Mouse (Mus musculus) hematopoietic stem cell, adult 5-6 weeks (primary cell): ENCODE measurements around the gene Top2a. TPM values are rescaled to one million over a fixed set of nuclear protein-coding genes. Genes with fewer than 3 reads are reported as not detected.

Experiments used
- ATAC-seq, 2 experiments: fragments of 125-278 bp in 1 of 2; replicated peaks in 1 of 2; 2 replicates each; pipeline ENCODE4 v1.8.0; 2016 to 2017; ENCODE audit warnings: inconsistent platforms in 2 of 2, mild to moderate bottlenecking in 2 of 2, moderate number of reproducible peaks in 2 of 2, low read depth in 1 of 2, moderate TSS enrichment in 1 of 2; ENCODE audit not compliant: low FRiP score in 2 of 2, poor library complexity in 2 of 2, severe bottlenecking in 2 of 2, insufficient read depth in 1 of 2, low TSS enrichment in 1 of 2
- total RNA-seq: library from RNA; stranded (forward); fragments of 172-1452, 232-1000 nt; gene quantifications from 2 replicates; pipeline ENCODE4 v1.2.3, GENCODE M21; 2017

Gene Top2a
- total RNA-seq, 1 experiment from 2014 or later: 531 TPM

DNA sequence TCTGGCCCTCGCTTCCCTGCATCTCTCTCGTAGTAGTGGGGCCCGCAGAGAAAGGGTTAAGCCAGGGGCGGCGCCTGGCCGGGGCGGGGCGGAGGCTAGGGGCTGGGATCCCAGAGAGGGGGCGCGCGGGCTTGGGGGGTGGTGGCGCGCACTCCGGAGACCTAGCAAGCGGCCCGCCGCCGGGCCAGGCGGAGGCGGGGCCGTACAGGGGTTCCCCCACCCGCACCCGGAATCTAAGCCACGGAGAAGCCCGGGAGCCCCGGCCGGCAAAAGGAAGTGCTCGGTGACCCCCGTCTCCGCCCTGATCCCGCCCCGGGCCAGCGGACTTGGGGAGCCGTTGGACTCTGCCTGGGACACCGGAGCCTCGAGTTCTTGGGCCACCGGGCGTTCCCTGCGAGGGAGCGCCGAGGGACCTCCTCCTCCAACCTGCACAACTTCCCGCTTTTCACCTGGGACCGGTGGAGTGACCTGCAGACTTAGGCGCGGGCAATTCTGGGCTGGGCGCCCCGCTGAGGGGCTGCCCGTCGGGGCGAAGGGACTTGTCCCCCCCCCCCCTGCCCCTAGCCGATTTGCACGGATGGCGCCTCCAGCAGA lies 63.6 kb downstream of the Top2a start:
- peak in 1 of 2 experiments; percentile 0; a peak in 1 of 4 replicates for ATAC-seq

DNA sequence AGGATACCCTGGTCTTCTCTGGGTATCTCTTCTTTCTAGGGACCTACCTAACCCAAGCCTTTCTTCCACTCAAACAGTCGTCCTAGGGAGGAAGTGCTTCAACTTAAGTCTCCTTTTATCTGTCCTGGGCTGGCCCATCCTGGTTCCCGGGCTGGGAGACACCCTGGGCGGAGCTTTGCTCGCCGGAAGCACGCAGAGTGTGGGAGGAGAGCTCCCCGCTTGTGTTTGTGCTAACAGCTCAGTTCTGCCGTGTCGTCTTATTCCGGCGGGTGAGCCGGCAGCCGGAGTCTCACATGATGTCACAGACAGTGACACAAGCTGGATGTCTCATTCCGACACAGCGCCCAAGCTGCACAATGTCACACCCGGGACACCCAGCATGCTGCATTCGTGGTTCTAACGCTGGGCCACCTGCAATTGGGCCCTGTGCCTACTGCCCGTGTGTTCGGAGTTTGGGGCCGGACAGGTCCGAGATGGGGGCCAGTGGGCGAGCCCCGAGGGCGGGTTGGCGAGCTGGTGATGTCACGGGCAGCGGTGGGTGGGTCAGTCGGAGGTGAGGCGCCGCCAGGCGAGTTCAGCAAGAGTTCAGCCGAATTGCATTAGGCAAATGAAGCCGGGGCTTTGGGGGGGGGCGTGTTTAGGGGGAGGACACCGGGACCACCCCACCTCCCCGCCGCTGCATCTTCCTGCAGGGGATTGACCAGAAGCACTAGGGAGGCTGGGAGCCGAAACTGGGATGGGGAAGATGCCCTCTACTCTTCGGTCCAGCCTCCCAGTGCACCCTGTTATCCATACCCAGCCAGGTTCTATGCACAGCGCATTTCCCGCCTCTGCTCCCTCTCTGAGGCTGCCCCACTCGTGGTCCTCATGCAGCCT lies 64.3 kb downstream of the Top2a start:
- ATAC-seq: peak; percentile 9 to 46; a peak in 3 of 4 replicates

GRCm38 (mm10) chr11:98956340-98956739 lies 67.6 kb downstream of the Top2a start:
- ATAC-seq: no peak

DNA sequence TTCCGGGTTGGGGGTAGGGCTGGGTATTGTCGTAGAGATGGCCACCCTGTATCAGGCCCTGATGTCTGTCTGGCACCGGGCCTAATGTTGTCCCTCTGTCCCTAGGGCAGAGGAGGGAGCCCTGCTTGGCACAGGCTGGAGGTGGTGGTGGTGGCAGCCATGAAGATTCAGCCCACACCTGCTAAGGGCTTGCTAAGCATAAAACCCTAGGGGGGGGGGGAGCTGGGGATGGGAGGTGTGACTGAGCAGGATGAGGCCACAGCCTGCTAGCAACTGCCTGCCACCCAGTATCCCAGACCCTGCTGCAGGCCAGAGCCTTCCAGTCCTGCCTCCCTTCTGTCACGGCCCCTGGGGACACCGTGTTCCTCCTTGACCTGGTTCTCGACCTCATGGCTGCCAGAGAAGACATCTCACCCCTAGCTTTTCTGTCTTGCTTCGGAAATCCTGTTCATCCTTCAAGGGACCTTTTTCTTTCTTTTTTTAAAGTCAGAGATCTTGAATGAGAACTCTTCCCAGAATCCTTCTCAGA lies 68.2 kb downstream of the Top2a start:
- ATAC-seq: no peak

DNA sequence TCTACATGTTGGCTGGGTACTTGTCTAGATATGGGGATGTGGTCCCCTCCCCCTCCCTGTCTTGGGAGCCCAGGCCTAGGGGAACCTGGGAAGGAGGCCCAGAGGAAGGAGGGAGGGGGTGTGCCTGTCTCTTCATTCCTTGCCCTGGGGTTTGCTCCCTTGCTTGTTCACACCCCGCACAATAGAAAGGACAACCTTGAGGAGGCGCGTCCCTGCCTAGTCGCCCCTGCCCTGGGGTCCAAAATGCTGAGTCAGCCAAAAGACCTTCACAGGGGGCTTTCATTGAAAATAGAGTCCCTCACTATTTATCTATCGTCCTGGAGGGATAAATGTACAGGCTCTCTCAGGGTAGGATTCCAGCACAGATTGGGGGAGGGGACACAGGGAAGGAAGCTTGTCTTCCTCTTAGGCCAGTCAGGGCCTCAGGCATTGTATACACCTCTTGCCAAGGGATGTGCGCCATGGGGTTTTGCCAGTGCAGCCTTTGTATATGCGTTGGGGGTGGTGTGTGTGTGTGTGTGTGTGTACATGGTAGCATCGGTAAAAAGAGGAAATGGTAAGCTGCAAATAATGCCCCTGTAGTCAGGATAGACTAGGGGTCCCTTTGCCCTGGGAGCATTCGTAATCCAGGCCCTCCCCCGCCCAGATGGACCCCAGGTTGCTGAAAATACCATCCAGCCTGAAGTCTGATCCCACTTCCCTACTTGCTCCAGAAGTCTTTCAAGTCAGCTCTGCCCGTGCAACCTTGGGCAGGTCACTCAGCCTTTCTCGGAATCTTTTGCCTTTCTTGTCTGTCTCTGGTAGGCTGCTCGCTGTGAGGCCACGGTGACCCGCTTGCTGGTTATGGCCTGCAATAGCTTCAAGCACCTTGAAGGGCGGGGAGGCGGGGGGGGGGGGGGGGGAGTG lies 68.9 kb downstream of the Top2a start:
- no peak for ATAC-seq

DNA sequence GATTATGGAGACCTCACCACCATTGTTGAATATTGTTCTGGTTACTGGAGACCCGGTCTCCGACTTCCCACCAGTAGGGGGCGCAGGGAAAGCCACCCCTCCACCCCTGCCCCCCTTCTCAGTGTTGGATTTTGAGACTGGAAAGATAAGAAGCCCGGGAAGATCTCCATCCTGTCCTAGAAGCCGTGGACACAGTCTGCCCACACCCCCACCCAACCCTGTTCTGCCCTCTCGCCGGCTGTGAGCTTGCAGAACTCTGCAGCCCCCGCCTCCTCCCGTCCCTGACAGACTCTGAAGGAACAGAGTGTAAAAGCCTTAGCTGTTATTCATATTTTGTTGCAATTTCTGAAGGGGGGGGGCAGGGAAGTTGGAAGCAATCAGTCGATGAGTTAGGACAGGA lies 69.6 kb downstream of the Top2a start:
- ATAC-seq: no peak

DNA sequence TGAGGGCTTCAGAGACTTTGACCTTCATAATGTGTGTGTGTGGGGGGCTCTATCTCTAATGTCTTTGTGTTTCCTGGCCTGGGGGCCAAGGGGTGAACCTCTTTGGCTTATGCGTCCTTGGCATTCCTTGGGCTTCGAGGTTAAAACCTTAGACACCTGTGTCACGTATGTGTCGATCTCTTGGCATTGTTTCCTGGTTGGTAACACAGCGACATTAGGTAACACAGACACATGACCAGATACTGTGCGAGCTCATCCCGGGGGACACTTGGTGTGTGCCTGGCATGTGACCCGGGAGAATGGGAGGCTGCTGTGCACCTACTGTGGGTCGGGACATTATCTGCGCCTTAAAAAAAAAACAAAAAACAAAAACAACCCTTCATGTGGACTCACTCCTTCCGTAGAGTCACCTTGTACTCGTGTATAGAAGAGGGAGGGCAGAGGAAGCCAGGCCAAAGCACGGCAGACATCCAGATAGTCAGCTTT lies 70.1 kb downstream of the Top2a start:
- no peak for ATAC-seq

DNA sequence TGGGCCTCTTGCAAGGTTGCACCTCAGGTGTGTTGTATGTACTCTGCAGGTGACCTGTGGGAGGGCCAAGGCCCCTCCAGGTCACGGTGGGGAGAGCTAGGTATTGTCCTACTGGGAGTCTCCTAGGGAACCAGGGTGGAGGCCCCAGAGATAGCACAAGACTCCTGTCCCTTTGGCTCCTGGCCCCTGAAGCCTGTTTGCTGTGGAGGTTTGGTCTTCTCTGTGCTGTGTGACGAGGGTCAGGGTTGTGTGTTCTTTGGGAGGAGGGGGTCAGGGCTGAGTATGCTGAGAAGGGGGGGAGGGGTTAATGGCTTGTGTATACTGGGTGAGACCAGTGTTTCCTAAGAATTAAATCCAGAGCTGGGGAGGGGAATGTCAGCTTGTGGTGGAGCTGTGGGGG lies 70.6 kb downstream of the Top2a start:
- ATAC-seq: no peak

GRCm38 (mm10) chr11:98952736-98953135 lies 71.3 kb downstream of the Top2a start:
- ATAC-seq: peak; percentile 18 to 41; a peak in 1 of 4 replicates

GRCm38 (mm10) chr11:98952111-98952510 lies 71.9 kb downstream of the Top2a start:
- no peak for ATAC-seq

DNA sequence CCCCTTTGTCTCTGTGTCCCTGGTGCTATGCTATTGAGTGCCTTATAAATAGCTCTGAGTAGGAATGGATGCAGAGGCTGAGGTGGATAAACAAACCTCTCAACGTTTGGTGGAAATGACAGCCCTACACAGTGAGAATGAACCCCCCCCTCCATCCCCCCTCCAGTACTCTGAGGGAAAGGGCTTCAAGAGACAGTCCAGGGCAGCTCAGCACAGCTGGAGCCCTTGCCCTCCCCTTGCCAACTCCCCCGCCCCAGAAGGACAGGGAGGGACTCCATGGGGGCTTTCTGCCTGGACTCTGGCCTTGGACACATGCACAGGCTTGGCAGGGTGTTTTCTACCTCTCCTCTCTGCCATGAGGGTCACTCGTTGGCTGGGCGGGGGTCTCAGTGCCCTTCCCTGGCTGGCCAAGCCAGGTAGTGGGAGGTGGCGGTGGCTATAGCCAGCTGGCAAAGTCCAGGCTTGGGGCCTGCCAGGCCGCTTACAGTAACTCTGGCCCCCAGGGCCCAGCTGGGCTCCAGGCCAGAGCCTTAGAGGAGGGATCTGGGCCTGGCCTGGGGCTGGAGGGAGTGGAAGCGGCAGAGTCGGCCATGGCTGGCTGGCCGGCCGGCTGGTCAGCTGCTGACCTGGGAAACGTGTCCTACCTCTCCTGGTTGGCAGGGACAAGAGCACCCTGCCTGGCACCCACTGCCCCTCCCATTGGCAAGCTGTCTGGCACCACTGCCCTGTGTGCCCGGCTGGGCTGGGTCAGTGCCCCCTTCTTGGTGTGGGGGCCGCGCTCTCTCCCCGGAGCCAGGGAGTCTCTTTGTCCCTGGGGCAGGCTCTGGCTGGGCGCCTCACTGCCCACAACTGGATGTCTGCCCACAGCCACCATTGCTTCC lies 72.7 kb downstream of the Top2a start:
- no peak for ATAC-seq

DNA sequence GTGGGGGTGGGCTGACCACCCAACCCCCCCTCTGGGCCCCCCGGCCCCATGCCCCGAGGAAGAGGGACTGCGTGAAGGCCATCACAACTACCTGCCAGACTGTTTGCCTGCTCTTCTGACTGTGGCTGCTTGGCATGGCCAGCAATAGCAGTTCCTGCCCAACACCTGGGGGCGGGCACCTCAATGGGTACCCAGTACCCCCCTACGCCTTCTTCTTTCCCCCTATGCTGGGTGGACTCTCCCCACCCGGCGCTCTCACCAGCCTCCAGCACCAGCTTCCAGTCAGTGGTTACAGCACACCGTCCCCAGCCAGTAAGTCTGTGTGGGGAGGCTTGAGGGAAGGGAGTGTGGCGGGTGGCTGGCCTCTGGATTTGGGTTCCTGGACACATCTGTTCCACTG lies 73.5 kb downstream of the Top2a start:
- ATAC-seq: no peak

DNA sequence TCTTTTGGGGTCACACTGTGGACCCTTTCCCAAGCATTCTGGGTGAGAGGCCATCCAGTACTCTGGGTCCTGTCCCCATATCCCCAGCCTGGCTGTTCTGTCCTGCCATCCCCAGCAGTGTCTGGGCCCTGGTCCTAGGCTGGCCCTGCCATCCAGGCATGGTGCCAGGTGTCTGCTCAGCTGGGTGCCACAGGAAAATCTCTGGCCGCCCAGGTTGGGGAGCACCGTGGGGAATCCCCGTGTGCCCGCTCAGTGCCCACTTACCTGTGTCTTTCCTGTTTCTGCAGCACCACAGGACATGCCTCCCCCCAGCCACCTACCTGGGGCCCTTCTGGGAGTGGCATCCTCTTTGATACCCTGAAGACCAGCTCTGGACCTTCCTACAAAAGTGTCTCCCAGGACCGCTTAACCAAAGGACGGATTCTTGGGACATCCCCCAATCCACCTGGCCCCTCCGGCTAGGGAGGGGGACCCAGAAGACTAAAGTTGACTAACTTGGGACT lies 74.0 kb downstream of the Top2a start:
- ATAC-seq: no peak

DNA sequence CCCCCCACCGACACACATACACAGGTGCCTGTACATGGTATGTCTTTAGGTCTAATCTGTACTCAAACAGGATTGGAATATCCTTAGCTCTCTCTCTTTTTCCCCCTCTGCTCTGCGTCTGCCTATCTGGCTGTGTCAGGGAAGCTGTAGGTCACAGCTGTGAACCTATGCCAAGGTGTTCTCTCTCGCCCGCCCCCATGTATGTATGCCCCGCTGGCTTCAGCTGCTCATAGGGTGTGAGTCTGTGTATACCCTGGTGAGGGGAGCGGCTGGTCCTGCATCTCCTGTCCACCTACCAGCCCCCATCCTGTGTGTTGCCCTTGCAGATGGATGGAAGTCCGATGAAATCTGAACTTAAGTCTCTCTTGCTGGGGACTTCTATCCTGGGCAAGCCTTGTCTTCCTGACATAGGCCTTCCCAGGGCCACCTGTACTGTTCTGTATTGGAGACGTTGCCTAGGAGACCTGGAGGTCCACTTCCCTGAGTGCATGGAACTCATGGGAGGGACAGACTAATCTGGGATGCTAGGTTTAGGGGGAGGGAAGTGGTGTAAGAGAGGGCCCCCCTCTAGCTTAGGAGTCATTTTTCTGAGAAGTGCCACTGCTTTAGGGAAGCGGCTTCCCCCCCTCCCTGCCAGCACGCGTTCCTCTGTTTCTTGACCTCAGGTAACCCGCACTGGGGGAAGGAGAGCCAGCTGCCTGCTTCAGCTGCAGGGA lies 74.6 kb downstream of the Top2a start:
- ATAC-seq: peak; percentile 17 to 34; a peak in 1 of 4 replicates

GRCm38 (mm10) chr11:98947969-98948569 lies 75.9 kb downstream of the Top2a start:
- peak; percentile 42 to 46 for ATAC-seq

- no peak for ATAC-seq
These were observed 78.4 kb downstream of the Top2a start for GRCm38 (mm10) chr11:98945605-98945977.
